Mouse (Mus musculus) thymus, postnatal 25 days (tissue): Measurements from ENCODE around the gene Lyve1.
A peak's percentile ranks its signal among the peaks of the same experiment; 100 is the strongest.

Experiments used
- DNase-seq: peaks from one replicate; pipeline ENCODE4 v3.0.0; 2022

Gene Lyve1

GRCm38 (mm10) chr7:110851541-110852203, 11.4 kb downstream of the Lyve1 start:
- no peak for DNase-seq

GRCm38 (mm10) chr7:110848371-110848770, 14.7 kb downstream of the Lyve1 start:
- DNase-seq = no peak

GRCm38 (mm10) chr7:110847321-110847720, 15.7 kb downstream of the Lyve1 start:
- DNase-seq = no peak

- DNase-seq = peak; percentile 95
Measured at GRCm38 (mm10) chr7:110843916-110844874, 18.8 kb downstream of the Lyve1 start, which contains the start of gene Rnf141. Gene Rnf141, minus strand, starts transcription at chr7:110844457.

- DNase-seq = no peak
Measured at GRCm38 (mm10) chr7:110840332-110840731, 22.7 kb downstream of the Lyve1 start.

GRCm38 (mm10) chr7:110834522-110834921, 28.5 kb downstream of the Lyve1 start:
- no peak for DNase-seq

GRCm38 (mm10) chr7:110834018-110834417, 29.0 kb downstream of the Lyve1 start:
- DNase-seq = no peak

GRCm38 (mm10) chr7:110833024-110833423, 30.0 kb downstream of the Lyve1 start:
- DNase-seq = no peak

GRCm38 (mm10) chr7:110823995-110824953, 38.8 kb downstream of the Lyve1 start:
- DNase-seq = no peak

- DNase-seq = no peak
Measured at GRCm38 (mm10) chr7:110823593-110823992, 39.4 kb downstream of the Lyve1 start.

GRCm38 (mm10) chr7:110823076-110823475, 40.0 kb downstream of the Lyve1 start:
- DNase-seq = no peak

GRCm38 (mm10) chr7:110822055-110822454, 41.0 kb downstream of the Lyve1 start:
- no peak for DNase-seq

GRCm38 (mm10) chr7:110821653-110822052, 41.4 kb downstream of the Lyve1 start:
- no peak for DNase-seq

GRCm38 (mm10) chr7:110821068-110821467, 42.0 kb downstream of the Lyve1 start:
- no peak for DNase-seq

GRCm38 (mm10) chr7:110818787-110819350, 44.2 kb downstream of the Lyve1 start:
- no peak for DNase-seq

- no peak for DNase-seq
Measured at GRCm38 (mm10) chr7:110818206-110818605, 44.8 kb downstream of the Lyve1 start.

- peak; percentile 55 for DNase-seq
Measured at GRCm38 (mm10) chr7:110816037-110816436, 47.0 kb downstream of the Lyve1 start.

- no peak for DNase-seq
Measured at GRCm38 (mm10) chr7:110813983-110814382, 49.1 kb downstream of the Lyve1 start.

- no peak for DNase-seq
Measured at GRCm38 (mm10) chr7:110811529-110811928, 51.5 kb downstream of the Lyve1 start.

- no peak for DNase-seq
Measured at GRCm38 (mm10) chr7:110810995-110811394, 52.0 kb downstream of the Lyve1 start.

- DNase-seq = no peak
Measured at GRCm38 (mm10) chr7:110809585-110810557, 53.2 kb downstream of the Lyve1 start.
